Mouse (Mus musculus) kidney, postnatal 14 days (tissue): Measurements from ENCODE around the gene Atp5d.

Experiments used
- DNase-seq: peaks from one replicate; pipeline ENCODE4 v3.0.0; 2022; ENCODE audit warnings: mixed read lengths

The Atp5d gene

GRCm38 (mm10) chr10:80138553-80139438 is at the start of gene Atp5d:
Atp5d (plus strand) TSS chr10:80138632.
- peak; percentile 80 for DNase-seq

GRCm38 (mm10) chr10:80089146-80089545 is 49.3 kb upstream of the Atp5d start:
- DNase-seq = peak; percentile 47

- DNase-seq = no peak
These were observed 46.9 kb upstream of the Atp5d start for GRCm38 (mm10) chr10:80091527-80091926.

GRCm38 (mm10) chr10:80092690-80093089 is 45.7 kb upstream of the Atp5d start:
- no peak for DNase-seq

- no peak for DNase-seq
These were observed 44.3 kb upstream of the Atp5d start for GRCm38 (mm10) chr10:80094085-80094484.

- peak; percentile 67 for DNase-seq
These were observed 43.7 kb upstream of the Atp5d start for GRCm38 (mm10) chr10:80094684-80095083.

- peak; percentile 49 for DNase-seq
These were observed 42.9 kb upstream of the Atp5d start for GRCm38 (mm10) chr10:80095547-80095946.

- DNase-seq = peak; percentile 48
These were observed 41.2 kb upstream of the Atp5d start for GRCm38 (mm10) chr10:80097275-80097674.

GRCm38 (mm10) chr10:80098630-80099029 is 39.8 kb upstream of the Atp5d start:
- DNase-seq = peak; percentile 32

GRCm38 (mm10) chr10:80100982-80101381 is 37.5 kb upstream of the Atp5d start:
- peak; percentile 63 for DNase-seq

GRCm38 (mm10) chr10:80102216-80102915 is 36.1 kb upstream of the Atp5d start:
- DNase-seq = peak; percentile 93

- DNase-seq = no peak
These were observed 35.4 kb upstream of the Atp5d start for GRCm38 (mm10) chr10:80103032-80103431.

- no peak for DNase-seq
These were observed 34.3 kb upstream of the Atp5d start for GRCm38 (mm10) chr10:80104181-80104580.

GRCm38 (mm10) chr10:80105460-80105859 is 33.0 kb upstream of the Atp5d start, which contains the start of gene Sbno2:
Sbno2 (minus strand) TSS chr10:80105571.
- no peak for DNase-seq

- no peak for DNase-seq
These were observed 32.5 kb upstream of the Atp5d start for GRCm38 (mm10) chr10:80105926-80106325.

GRCm38 (mm10) chr10:80107678-80108077 is 30.8 kb upstream of the Atp5d start:
- peak; percentile 41 for DNase-seq

GRCm38 (mm10) chr10:80114341-80115284 is 23.8 kb upstream of the Atp5d start:
- DNase-seq = peak; percentile 94

GRCm38 (mm10) chr10:80115290-80115943 is 23.0 kb upstream of the Atp5d start, which contains the start of gene Stk11:
Stk11 (plus strand) TSS chr10:80115803.
- DNase-seq = peak; percentile 100

GRCm38 (mm10) chr10:80115944-80116335 is 22.5 kb upstream of the Atp5d start:
- no peak for DNase-seq

GRCm38 (mm10) chr10:80116563-80116926 is 21.9 kb upstream of the Atp5d start:
- DNase-seq = no peak

GRCm38 (mm10) chr10:80116927-80117691 is 21.3 kb upstream of the Atp5d start:
- no peak for DNase-seq
